Mouse (Mus musculus) frontal cortex, postnatal 10 days (tissue): ENCODE data around the gene Tnrc6b.
"Not testable (repeated sequence)": the region's sequence is repeated elsewhere in the genome, so short reads cannot be mapped to it uniquely, and the experiment has no call there.

Source experiments
- DNase-seq, 2 experiments: peaks; one replicate each; pipeline ENCODE4 v3.0.0; 2022; ENCODE audit warnings: low spot score in 2 of 2, mixed read lengths in 1 of 2

Gene Tnrc6b

DNA sequence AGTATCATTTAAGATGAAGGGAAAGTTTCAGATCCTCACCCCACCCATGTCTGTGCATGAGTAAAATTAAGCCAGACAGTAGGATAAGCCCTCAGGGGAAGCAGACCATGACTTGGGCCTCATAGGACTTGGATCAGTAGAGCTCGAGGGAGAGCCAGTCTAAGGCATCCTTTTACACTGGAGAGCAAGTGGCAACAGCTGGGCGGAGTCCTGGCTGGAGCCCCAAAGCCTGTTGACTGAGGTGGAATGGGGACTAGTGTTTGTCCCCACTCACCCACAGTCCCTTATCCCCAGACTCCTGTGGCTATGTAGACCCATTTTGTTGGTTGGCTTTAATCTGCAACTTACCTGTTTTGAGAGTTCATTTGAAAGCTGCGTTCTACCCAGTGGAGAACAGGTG is 201.1 kb downstream of the Tnrc6b start:
- DNase-seq, result no peak

DNA sequence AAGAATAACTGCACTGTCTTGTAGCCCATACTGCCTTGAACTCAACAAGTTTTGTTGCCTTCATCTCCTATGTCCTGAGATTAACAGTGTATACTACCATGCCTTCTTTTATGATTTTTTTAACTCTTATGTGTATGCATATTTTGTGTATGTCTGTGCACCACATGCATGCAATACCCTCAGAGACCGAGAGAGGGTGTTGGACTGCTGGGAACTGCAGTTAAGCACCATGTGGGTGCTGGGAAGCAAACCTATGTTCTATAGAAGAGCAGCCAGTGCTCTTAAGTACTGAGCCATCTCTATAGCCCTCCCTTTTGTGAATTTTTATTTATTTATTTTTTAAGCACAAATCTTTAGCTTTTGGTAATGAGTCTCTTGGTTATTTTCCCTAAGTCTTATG is 202.7 kb downstream of the Tnrc6b start:
- DNase-seq, result no peak

DNA sequence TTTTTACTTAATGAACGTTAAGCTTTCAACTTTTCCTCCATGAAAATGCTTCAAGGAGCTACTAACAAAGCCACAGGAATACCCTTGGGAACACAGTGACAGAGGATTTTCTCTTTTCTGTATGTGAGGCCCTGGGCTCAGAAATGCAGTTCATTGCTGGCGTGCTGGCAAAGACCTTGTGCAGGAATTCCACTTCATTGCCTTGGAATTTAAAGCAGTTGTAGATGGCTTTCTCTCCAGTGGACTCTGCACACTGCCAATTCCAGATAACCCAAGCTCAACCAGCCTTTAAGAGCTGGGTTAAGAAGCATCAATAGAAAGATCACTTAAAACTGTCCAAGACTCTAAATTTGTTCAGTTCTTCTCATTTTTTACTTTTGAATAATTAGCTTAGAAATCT is 204.7 kb downstream of the Tnrc6b start:
- no peak for DNase-seq

DNA sequence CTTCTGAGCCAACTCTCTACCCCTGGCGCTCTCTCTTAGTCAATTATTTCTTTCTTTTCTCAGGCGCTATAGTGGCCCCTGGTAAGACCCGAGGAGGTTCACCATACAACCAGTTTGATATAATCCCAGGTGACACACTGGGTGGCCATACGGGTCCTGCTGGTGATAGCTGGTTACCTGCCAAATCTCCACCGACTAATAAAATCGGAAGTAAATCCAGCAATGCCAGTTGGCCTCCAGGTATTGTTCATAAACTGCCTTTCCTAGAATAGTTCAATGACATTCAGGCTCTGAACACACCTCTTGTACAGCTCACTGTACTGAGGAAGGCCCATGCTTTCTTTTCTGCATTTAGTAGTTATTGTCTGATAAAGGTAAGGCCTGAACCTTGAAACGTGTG is 205.5 kb downstream of the Tnrc6b start:
- no peak for DNase-seq

DNA sequence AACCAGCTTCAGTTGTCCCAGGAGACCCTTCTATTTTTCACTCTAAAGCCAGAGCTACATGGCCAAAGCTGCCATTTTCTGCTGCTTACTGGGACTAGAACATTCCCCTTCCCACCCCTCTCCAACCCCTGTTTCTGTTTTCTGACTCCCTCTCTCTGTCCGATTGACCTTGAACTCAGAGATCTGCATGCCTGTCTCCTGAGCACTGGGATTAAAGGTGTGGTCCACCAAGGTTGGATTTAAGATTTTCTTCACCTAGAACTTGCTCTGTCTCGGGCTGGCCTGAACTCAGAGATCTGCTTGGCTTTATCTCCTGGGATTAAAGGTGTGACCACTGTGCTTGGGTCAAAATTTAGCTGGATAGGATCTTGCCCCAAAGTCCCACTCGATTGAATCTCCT is 209.2 kb downstream of the Tnrc6b start:
- DNase-seq, result no peak

DNA sequence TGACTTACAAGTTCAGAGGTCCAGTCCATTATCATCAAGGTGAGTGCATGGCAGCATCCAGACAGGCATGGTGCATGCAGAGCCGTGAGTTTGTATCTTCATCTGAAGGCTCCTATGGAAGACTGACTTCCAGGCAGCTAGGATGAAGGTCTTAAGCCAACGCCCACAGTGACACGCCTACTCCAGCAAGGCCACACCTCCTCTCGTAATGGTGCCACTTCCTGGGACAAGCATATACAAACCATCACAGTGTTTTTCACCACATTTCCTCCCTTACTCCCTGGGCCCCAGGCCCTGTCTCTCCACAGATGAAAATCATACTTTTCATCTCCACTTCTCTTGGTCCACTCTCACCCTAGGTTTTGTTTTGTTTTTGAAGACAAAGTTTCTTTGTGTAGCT is 210.7 kb downstream of the Tnrc6b start:
- no peak for DNase-seq

DNA sequence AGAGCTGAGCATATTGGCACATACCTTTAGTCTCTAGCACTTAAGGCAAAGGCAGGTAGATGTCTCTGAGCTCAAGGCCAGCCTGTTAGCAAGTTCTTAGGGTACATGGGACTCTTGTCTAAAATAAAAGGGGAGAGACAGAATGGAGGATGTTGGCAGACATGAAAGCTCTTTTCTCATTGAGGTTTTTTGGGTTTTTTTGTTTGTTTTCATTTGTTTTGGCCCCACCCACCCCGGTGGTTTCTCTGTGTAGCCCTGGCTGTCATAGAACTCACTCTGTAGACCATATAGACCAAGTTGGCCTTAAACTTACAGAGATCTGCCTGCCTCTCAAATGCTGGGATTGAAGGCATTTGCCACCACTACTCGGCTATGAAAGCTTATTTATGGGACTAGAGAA is 213.1 kb downstream of the Tnrc6b start:
- DNase-seq, result no peak

DNA sequence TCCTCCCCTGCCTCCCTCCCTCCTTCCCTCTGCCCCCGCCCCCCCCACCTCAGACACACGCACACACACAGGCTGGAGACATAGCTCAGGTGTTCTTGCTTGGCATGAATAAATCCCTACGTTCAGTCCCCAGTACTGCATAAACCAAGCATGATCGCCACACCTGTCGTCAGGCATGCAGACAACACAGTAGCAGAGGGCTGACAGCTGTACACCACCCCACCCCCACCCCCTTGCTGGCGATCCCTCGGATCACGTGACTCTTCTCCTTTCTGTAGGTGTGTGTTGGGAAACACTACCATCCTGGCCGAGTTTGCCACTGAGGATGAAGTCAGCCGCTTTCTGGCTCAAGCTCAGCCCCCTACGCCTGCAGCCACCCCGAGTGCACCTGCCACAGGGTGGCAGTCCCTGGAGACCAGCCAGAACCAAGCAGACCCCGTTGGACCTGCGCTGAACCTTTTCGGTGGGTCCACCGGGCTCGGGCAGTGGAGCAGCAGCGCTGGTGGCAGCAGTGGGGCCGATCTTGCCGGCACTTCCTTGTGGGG is 217.8 kb downstream of the Tnrc6b start:
- DNase-seq, result no peak

DNA sequence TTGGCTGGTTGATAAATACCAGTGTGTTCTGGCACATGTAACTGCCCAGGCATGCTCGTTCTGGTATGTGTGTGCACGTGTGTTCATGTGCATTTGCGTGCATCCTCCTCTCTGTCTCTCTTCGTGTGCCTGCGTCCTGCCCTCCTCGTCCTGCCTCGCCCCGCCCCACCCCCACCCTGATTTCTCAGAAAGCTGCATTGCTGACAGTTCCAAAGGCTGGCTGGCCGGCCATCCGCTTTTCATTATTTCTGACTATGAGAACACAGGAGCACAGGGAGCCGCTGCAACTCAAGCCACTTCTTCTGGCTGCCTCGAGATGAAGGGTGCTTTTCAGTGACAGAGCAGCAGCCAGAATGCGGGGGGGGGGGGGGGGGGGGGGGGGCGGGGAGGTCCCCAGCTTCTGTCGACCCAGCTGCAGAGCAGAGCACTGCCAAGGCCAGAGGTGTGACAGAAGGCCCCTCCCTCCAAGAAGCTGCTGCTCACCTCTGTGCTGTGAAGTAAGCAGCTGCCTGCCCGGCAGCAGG is 219.0 kb downstream of the Tnrc6b start:
- DNase-seq, result no peak

DNA sequence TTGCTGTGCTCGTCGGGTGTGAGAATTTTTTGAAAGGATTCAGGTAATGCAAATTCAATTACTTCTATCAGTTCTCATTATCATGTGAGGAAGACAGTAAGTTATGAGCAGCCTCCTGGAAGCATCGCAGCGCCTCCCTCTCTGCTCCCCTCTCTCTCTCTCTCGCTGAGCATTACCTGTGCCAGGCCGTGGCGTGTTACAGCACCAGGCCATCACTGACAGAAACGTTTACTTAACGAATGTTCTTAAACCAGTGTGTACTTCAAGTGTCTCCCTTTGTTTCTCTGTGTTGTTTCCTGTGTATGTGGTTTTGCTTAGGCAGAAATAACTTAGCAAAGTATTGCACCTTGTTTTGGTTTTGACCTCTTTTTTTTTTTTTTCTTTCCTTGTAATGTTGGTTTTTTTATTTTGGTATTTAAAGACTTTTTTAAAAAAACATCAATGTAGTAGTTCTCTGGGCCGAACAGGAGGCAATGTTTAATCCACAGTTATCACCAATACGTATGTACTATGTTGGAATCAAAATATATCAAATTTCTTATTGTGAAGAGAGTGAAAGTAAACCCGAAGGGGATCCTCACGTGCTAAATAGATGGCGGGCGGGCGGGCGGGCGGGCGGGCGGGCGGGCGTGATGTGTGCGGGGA is 219.7 kb downstream of the Tnrc6b start:
- not testable (repeated sequence) for DNase-seq

DNA sequence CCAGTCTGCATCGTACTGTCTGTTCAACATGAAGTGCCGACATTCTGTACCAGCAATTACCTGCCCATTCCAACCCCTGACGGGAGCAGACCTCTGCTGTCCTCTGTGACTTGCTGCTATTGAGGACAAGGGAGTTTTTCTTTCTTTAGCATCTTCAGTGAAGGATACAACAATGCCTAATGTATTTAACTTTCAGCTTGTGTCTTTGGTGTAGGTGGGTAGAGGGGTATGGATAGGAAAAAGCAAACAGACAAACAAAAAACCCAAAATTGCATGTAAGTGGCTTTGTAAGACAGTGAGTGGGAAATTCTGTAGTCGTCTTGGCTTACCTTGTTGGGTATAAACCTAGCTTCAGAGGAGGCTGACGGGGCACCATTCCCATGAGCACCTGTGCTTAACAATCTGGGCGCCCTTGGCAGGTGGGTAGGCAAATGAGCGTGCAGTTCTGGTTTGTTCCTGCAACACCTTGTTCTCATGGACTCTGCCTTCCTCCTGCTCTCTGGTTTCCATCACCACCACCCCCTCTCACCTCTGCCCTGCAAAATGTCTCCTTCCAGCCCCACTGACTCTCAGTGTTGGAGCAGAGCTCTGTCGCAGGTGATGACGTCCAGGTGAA is 220.3 kb downstream of the Tnrc6b start:
- DNase-seq, result no peak

DNA sequence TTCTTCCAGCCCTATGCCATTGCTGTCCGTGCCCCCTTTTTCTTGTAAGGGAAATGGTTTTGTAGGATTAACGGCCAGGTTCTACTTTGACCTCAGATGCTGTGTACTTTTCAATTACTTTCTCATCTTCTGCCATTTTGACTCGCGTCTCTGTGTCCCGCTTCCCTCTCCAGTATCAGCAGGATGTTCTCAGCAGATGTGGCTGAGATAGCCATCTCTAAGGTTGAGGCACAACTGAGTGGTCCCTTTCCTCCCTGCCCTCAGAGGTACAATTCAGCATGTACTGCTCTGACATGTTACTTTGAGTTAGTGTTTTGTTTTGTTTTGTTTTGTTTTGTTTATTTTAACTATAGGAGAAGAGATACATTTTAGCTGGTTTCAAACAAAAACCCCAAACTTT is 223.7 kb downstream of the Tnrc6b start:
- DNase-seq, result no peak

DNA sequence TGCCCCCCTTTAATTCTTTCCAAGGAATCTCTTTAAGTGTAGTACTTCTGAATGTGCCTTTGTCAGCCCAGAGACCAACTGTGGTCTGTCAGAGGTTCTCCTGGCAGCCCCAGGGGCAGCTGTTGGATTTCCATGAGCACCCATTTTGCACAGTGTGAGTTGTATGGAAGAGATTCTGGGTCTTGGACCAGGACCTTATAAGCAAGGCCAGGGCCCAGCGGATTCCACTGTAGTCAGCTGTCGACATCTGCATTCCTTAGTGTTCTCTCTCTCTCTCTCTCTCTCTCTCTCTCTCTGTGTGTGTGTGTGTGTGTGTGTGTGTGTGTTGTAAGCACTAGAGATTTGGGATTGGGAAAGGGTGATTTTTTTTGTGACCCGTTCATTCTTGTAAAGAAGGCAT is 225.6 kb downstream of the Tnrc6b start:
- no peak for DNase-seq

DNA sequence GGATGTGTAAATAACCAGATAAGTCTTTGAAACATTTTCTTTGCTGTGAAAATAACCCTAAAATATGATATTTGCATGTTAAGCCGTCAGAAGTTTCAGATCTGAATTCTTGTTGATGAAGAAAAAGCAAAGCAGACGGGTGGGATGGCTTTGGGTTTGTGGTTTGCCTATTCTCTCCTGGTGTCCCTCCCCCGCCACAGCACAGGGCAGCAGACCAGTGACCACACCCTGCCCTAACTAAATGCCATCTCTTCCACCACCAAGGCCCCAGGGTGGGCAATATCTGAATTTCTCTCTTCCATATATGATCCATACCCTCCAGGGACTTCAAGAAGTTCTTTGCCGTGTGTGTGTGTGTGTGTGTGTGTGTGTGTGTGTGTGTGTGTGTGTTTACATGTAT is 227.5 kb downstream of the Tnrc6b start:
- no peak for DNase-seq

DNA sequence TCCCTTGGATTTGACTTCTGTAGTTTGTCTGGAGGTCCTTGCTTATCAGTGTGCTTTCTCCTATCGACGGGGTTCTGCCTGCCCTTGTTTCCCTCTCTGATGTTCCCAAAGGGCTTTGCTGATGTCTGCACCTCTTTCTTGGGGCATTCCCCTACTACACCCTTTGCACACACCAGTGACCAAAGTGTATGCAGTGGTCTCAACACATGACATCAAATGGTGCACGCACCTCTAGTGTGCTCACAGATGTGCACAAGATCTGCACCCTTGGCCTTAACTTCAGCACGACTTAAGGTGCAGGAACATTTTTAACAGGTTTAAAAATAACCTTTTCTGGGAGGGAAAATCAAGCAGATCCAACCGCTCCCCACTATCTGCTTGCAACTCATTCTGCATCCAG is 228.3 kb downstream of the Tnrc6b start:
- DNase-seq, result no peak

DNA sequence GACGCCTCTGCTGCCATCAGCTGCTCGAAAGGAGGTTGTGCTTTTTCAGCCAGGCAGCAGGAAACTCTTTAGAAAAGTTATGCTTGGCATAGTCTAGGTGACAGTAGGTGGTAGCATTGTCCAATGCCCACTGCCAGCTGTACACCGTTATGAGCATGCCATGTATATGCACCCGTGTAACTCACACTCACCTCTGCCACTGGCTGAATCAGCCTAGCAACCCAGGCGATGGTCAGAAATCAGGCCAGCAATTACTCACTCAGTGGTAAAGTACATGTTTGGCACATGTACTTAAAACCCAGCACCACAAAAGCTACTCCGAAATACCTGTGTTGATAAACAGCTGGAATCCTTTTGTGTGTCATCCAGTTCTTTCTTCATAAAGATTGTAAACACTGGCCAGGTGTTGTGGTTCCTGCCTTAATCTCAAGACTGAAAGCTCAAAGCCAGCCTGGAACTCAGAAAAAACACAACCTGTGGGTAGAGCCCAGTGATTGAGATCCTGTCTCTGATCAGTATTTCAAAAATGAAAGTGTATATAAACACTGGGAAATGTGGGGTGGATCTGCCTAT is 230.4 kb downstream of the Tnrc6b start:
- DNase-seq, result no peak

DNA sequence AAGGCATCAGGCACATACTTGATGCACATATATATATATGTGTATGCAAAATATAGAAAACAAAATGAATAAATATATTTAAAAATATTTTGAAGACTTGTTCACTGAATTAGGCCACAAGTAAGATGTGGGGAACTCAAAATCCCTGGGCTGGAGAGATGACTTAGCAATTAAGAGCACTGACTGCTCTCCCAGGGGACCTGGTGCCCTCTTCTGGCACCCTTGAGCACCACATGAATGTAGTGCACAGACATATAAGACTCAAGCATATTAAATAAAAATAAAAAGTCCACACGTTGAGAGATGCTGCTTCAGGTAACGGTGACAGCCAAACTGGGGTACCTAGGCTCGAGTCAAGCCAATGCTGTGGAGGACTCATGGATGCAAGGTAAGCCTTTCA is 234.7 kb downstream of the Tnrc6b start:
- DNase-seq, result no peak

DNA sequence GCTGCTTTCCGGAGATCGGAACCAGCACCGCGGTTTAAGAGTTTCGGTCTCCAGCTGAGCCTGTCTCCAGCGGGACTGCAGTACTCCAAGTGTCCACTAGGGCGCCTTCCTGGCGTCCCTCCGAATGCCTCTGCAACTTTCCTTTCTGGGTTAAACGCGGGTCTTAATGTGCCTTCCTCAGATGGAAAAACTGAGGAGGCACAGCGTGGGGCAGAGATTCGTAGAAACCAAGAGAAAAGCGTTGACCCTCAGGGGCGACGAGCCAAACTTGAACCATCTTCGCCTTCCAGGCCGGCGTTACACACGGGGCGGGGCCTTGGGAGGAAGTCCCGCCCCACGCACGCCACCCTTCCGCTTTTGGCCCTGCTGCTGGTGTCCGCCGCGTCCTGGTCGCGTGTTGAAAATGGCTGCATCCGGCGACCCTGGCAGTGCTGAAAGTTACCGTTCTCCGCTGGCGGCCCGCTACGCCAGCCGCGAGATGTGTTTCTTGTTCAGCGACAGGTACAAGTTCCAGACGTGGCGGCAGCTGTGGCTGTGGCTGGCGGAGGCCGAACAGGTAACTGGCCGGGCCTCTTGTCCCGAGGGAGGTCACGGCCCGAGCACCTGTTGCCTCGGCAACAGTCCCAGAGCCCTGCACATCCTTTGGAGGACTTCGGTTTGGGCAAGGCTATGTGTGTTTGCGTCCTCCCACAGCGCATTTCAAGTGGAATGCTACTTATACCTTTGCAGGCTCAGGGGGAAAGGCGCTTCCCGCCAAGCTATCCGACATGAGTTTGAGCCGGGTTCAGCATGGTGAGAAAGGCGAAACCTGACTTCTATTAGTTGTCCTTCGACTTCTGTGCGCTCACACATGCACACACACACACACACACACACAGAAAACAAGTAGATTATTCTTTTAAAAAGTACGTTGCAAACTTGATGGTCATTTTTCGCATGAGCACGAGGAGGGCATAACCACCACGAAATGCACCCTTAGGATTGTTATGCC is 237.3 kb downstream of the Tnrc6b start, which contains the start of gene Adsl:
Gene Adsl, plus strand, starts transcription at position 346 of the 991 bp plus-strand sequence.
- peak; percentile 72 to 79 for DNase-seq

DNA sequence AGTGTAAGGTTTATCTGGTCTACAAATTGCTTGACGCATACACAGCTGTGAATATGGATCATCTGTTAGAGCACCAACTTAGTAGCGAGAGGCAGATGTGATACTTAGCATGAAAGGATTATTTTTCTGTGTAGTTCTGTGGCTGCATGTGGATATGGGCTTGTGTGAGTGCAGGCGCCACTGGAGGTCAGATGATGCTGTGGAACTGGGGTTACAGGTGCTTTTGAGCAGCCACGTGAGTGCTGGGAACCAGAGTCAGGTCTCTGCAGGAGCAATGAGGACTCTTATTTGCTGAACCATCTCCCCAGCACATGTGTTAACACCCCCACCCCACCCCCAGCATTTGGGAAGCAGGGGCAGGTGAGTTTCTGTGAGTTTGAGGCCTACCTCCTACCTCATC is 238.3 kb downstream of the Tnrc6b start:
- DNase-seq, result no peak

DNA sequence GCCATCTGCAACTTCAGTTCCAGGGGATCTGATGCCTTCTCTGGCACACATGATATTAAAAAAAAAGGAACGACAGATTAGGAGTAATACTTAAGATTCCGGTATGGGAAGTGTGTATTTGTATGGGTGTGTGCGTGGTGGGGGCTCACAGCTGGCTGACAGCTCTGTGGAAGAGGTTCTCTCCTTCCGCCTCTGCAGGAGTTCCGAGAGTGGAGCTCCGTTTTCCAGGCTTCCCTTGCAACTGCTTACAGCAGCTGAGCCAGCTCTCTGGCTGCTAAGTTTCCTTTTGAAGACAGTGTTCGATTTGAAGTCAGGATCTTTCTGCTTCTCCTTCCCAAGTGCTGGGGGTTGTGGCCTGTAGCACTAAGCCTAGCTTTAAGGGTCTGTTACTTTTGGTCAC is 238.9 kb downstream of the Tnrc6b start:
- DNase-seq, result no peak

DNA sequence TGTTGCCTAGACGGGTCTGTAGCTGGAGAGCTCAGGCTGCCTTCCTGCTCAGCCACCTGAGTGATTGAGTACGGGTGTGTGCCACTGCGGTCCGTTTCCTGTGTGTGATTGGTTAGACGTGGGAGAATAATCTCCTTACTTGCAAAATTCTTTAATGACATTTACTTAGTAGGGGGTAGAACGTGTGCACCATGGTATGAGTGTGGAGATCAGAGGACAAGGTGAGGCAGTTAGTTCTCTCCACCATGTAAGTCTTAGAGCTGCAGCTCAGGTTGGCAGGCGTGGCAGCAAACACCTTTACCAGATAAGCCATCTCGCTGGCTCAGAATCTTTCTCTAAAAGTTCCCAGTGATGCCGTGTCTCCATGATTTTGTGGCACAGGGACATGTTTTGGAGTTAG is 242.9 kb downstream of the Tnrc6b start:
- DNase-seq, result no peak

DNA sequence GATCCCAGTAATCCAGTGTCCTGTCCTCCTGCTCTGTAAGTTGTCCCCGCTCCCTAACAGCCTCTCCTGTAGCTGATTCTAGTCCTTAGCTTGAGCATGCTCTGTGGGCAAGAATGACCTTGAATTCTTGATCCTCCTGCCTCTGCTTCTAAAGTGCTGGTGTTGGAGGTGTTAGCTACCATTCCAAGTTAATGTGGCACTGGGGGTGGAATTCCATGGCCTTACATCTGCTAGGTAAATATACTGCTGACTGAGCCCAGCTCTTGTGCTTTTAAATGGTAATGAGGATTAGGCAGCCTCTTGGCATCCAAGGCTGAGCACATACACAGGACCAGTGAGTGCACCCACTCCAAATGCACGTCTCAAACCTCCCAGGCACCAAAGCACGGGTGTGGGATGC is 243.7 kb downstream of the Tnrc6b start:
- DNase-seq, result no peak
